Mouse (Mus musculus) MEL (cell line): ENCODE data around the gene Lgi4. TPM values are rescaled to one million over a fixed set of nuclear protein-coding genes. Genes with fewer than 3 reads are reported as not detected.
A peak's percentile ranks its signal among the peaks of the same experiment; 100 is the strongest.

Experiments
- DNase-seq: peaks from one replicate; pipeline ENCODE4 v3.0.0; 2011; ENCODE audit warnings: low read depth, low spot score
- H3K27ac ChIP-seq: 2 replicates; pipeline ENCODE4 v1.5.1; 2012; ENCODE audit warnings: low read depth, mild to moderate bottlenecking, control low read depth, low read length, moderate library complexity; ENCODE audit not compliant: control insufficient read depth
- H3K27me3 ChIP-seq, 2 experiments: fragments of 150-350 bp in 1 of 2; sonication (generic) in 1 of 2; 2 replicates each; pipeline ENCODE4 v1.6.1; 2012; ENCODE audit warnings: low read length in 2 of 2, mild to moderate bottlenecking in 2 of 2, improper control_type of control experiment in 1 of 2, moderate library complexity in 1 of 2; ENCODE audit not compliant: insufficient read depth in 2 of 2, control insufficient read depth in 1 of 2
- H3K36me3 ChIP-seq, 2 experiments: 2 replicates each; pipeline ENCODE4 v1.6.1; 2012 to 2014; ENCODE audit warnings: low read length in 2 of 2, improper control_type of control experiment in 1 of 2, inconsistent platforms in 1 of 2, mild to moderate bottlenecking in 1 of 2; ENCODE audit not compliant: insufficient read depth in 2 of 2, control insufficient read depth in 1 of 2
- H3K4me1 ChIP-seq, 2 experiments: fragments of 150-350 bp in 1 of 2; sonication (generic) in 1 of 2; 2 replicates each; pipeline ENCODE4 v1.6.1; 2012; ENCODE audit warnings: low read length in 2 of 2, improper control_type of control experiment in 1 of 2, mild to moderate bottlenecking in 1 of 2; ENCODE audit not compliant: insufficient read depth in 2 of 2, control insufficient read depth in 1 of 2
- H3K4me3 ChIP-seq, 2 experiments: fragments of 150-350 bp in 1 of 2; sonication (generic) in 1 of 2; 2 replicates each; pipeline ENCODE4 v1.5.1; 2012; ENCODE audit warnings: low read depth in 2 of 2, low read length in 2 of 2, mild to moderate bottlenecking in 2 of 2, moderate library complexity in 2 of 2, control low read depth in 1 of 2, improper control_type of control experiment in 1 of 2; ENCODE audit not compliant: control insufficient read depth in 1 of 2, insufficient read depth in 1 of 2
- H3K79me2 ChIP-seq: 2 replicates; pipeline ENCODE4 v1.6.1; 2012; ENCODE audit warnings: mild to moderate bottlenecking, low read length, moderate library complexity; ENCODE audit not compliant: control insufficient read depth, poor library complexity, insufficient read depth
- H3K9ac ChIP-seq: 2 replicates; pipeline ENCODE4 v1.6.1; 2012; ENCODE audit warnings: low read depth, mild to moderate bottlenecking, control low read depth, low read length, moderate library complexity; ENCODE audit not compliant: control insufficient read depth, poor library complexity, severe bottlenecking
- H3K9me3 ChIP-seq: fragments of 150-350 bp; sonication (generic); replicated peaks from 2 replicates; pipeline ENCODE4 v1.6.1; 2012; ENCODE audit warnings: mild to moderate bottlenecking, low read length, improper control_type of control experiment, moderate library complexity; ENCODE audit not compliant: insufficient read depth
- CHD1 ChIP-seq: IDR thresholded peaks from 2 replicates; pipeline ENCODE4 v1.6.1; 2012; ENCODE audit warnings: low read depth, mild to moderate bottlenecking, inconsistent platforms, low read length, improper control_type of control experiment
- CTCF ChIP-seq, 3 experiments: IDR thresholded peaks in 2 of 3; conservative IDR thresholded peaks in 1 of 3; 2 replicates each; pipeline ENCODE4 v1.5.1; 2011 to 2012; ENCODE audit warnings: low read length in 3 of 3, low read depth in 2 of 3, mild to moderate bottlenecking in 2 of 3, improper control_type of control experiment in 1 of 3, inconsistent platforms in 1 of 3, mixed read lengths in 1 of 3, moderate library complexity in 1 of 3; ENCODE audit not compliant: control insufficient read depth in 1 of 3, insufficient read depth in 1 of 3, poor library complexity in 1 of 3, severe bottlenecking in 1 of 3
- ELF1 ChIP-seq: IDR thresholded peaks from 2 replicates; pipeline ENCODE4 v1.6.1; 2014; ENCODE audit warnings: low read depth, mild to moderate bottlenecking, inconsistent platforms, low read length, improper control_type of control experiment, moderate library complexity
- GABPA ChIP-seq: IDR thresholded peaks from 2 replicates; pipeline ENCODE4 v1.6.1; 2012; ENCODE audit warnings: low read depth, mild to moderate bottlenecking, inconsistent platforms, low read length, improper control_type of control experiment, moderate library complexity
- JUND ChIP-seq: IDR thresholded peaks from 2 replicates; pipeline ENCODE4 v1.6.1; 2011; ENCODE audit warnings: low read depth, mild to moderate bottlenecking, improper control_type of control experiment, low read length
- MAZ ChIP-seq: IDR thresholded peaks from 2 replicates; pipeline ENCODE4 v1.6.1; 2012; ENCODE audit warnings: low read depth, mild to moderate bottlenecking, inconsistent platforms, low read length, improper control_type of control experiment
- POLR2AphosphoS5 ChIP-seq: IDR thresholded peaks from 2 replicates; pipeline ENCODE4 v1.6.1; 2012; ENCODE audit warnings: low read depth, borderline replicate concordance, mild to moderate bottlenecking, inconsistent platforms, low read length, moderate library complexity, mixed read lengths
- RAD21 ChIP-seq: IDR thresholded peaks from 2 replicates; pipeline ENCODE4 v1.6.1; 2011; ENCODE audit warnings: mild to moderate bottlenecking, low read depth, low read length, improper control_type of control experiment
- SIN3A ChIP-seq: IDR thresholded peaks from 2 replicates; pipeline ENCODE4 v1.6.1; 2012; ENCODE audit warnings: low read length, improper control_type of control experiment, inconsistent platforms
- SMC3 ChIP-seq: IDR thresholded peaks from 2 replicates; pipeline ENCODE4 v1.6.1; 2011; ENCODE audit warnings: low read depth, low read length, improper control_type of control experiment
- TBP ChIP-seq: IDR thresholded peaks from 2 replicates; pipeline ENCODE4 v1.8.0; 2011; ENCODE audit warnings: low read depth, low read length, improper control_type of control experiment
- UBTF ChIP-seq: IDR thresholded peaks from 2 replicates; pipeline ENCODE4 v1.6.1; 2012; ENCODE audit warnings: low read depth, mild to moderate bottlenecking, inconsistent platforms, low read length, improper control_type of control experiment, moderate library complexity, borderline replicate concordance; ENCODE audit not compliant: insufficient read depth
- ZC3H11A ChIP-seq: IDR thresholded peaks from 2 replicates; pipeline ENCODE4 v1.6.1; 2012; ENCODE audit warnings: low read depth, mild to moderate bottlenecking, inconsistent platforms, low read length, improper control_type of control experiment
- polyA plus RNA-seq, 2 experiments: library from polyadenylated mRNA; stranded (reverse) in 1 of 2; unstranded in 1 of 2; fragments of >175 nt in 1 of 2; fragments of >200 nt in 1 of 2; gene quantifications; 2 replicates each; pipeline versions ENCODE4 v1.2.1 to v1.2.4; 2012; ENCODE audit warnings: low replicate concordance in 2 of 2, low read depth in 1 of 2; ENCODE audit not compliant: insufficient read length in 2 of 2, insufficient read depth in 1 of 2, missing spikeins in 1 of 2
- total RNA-seq: library from RNA; depleted of rRNA; stranded (reverse); fragments of 300-350 nt; gene quantifications from 2 replicates; pipeline ENCODE4 v1.2.3, GENCODE M21; 2012

Lgi4 gene
- total and polyA plus RNA-seq, 3 experiments, result not detected

DNA sequence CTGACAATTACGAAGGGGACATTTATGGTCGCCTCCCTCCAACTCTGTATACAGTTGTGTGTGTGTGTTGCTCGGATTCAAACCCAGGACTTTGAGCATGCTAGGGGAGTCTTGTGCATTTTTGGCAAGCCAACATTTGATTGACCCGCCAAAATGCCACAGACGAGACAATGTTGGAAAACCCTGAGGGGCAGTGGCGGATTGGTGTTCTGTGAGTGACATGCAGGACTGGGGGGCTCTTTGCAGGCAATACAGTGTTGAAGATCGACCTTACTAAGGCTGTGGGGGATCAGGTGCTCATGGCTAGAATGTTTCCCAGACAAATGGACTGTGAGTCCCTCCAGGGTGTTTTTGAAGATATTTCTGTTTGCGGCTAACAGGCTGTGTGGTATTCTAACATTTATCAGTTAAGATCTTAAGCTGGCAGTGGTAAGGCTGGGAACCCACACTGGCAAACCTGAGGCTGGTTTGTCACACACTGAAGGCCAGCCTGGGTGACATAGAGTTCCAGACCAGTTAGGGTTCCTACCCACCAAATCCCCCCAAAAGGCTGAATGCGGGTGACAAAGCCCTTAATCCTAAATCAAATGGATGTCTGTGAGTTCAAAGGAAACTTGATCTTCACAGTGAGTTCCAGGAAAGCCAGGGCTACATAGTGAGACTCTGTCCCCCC lies 37.9 kb downstream of the Lgi4 start:
- no peaks in the 10 kb centered on the region for H3K79me2 ChIP-seq
- TF ChIP-seq UBTF (no peak), POLR2AphosphoS5 (no peak), TBP (no peak), SMC3 (no peak), CHD1 (no peak), MAZ (no peak), JUND (no peak), GABPA (no peak), RAD21 (no peak)

GRCm38 (mm10) chr7:31097583-31098248 lies 38.6 kb downstream of the Lgi4 start:
- TF ChIP-seq CTCF (IDR thresholded peaks at IDR 0.05 in 2 of 3, conservative IDR thresholded peaks at IDR 0.05 in 1 of 3; ENCODE audit: control insufficient read depth in 1 of 3, insufficient read depth in 1 of 3, low read depth in 2 of 3, low read length in 3 of 3, poor library complexity in 1 of 3, severe bottlenecking in 1 of 3) (peak; percentile 71 to 97 (median 93)), SIN3A (peak; percentile 36; the same call in 1 of the 2 replicates), ZC3H11A (peak; percentile 67), ELF1 (no peak), RAD21 (peak; percentile 80), SMC3 (peak; percentile 81)
- TF ChIP-seq, all 39 proteins: peak for 5
- no peak overlapping the region for H3K9ac ChIP-seq
- H3K36me3 ChIP-seq, result no peaks in the 10 kb centered on the region

More for the DNA sequence above, 37.9 kb downstream of the Lgi4 start:
- Histone ChIP-seq H3K27ac (no peak overlapping the region), H3K9me3 (no peaks in the 10 kb centered on the region), H3K4me1 (0 out of 4 replicates have a peak, but pooled peaks cover 0 to 2% of the 10 kb centered on the region in 2 experiments), H3K36me3 (no peaks in the 10 kb centered on the region), H3K27me3 (no peaks in the 10 kb centered on the region), H3K4me3 (no peak overlapping the region), H3K9ac (no peak overlapping the region)
- no peak for DNase-seq

More at GRCm38 (mm10) chr7:31097583-31098248, 38.6 kb downstream of the Lgi4 start:
- Histone ChIP-seq H3K9me3 (no peaks in the 10 kb centered on the region), H3K79me2 (no peaks in the 10 kb centered on the region), H3K27me3 (no peaks in the 10 kb centered on the region), H3K4me3 (no peak overlapping the region), H3K4me1 (0 out of 4 replicates have a peak, but pooled peaks cover 0 to 2% of the 10 kb centered on the region in 2 experiments), H3K27ac (no peak overlapping the region)
- peak; percentile 89 for DNase-seq
